ENCODE assay signal across 12 mouse cellular contexts in the genomic region with DNA sequence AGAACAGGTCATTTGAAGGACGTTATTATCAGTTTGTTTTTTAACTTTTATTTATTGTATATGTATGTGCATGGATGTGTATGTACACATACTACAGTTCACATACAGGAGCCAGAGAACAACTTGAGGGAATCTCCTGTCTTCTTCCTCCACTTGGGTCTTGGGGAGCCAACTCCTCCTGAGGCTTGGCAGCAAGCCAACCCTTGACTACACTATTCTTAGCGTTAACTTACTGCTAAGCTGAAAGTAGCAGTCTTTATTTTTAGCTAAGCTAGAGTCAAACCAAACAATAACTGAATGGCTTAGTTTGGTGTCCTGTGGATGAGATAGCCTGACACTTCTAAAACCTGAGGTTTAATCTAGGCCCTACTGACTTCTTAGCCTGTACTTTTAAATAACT.
A peak's percentile ranks its signal among the peaks of the same experiment; 100 is the strongest.
DNase-seq lines count a peak whose midpoint lies in the region; ATAC-seq and TF ChIP-seq lines count a peak whose summit lies in the region.
"Had no signal": no experiment of that assay in that cellular context is flagged by ENCODE, and none has a peak within 500 bp of the region (broad histone marks: within the 10 kb centered on the region; RNA-seq: fewer than 3 reads in every experiment).

No protein-coding gene starts in this region.

- no peaks in the 10 kb centered on the region for H3K9me3 ChIP-seq in hindbrain, embryonic 12.5 days (replicated peaks)
- H3K9me3 ChIP-seq: forebrain, embryonic 15.5 days; limb, embryonic 15.5 days had no signal

- no peak overlapping the region for H3K9ac ChIP-seq in hindbrain, embryonic 12.5 days
- H3K9ac ChIP-seq: forebrain, embryonic 15.5 days; limb, embryonic 15.5 days had no signal

- H3K36me3 ChIP-seq in hindbrain, embryonic 12.5 days, result no peaks in the 10 kb centered on the region
- H3K36me3 ChIP-seq: forebrain, embryonic 15.5 days; limb, embryonic 15.5 days had no signal

- peak overlapping the region; percentile 36; the same call in 1 of the 2 replicates for H3K27ac ChIP-seq in layer of hippocampus, adult 2 months
- H3K27ac ChIP-seq in hindbrain, embryonic 12.5 days, result no peak overlapping the region
- H3K27ac ChIP-seq: forebrain, embryonic 15.5 days; limb, embryonic 15.5 days had no signal

- DNase-seq in adrenal gland, postnatal 14 days, result peak; percentile 36
- DNase-seq in adrenal gland, adult 18-20 months (ENCODE audit: low spot score in 2 of 2), result no peak
- no peak for DNase-seq in layer of hippocampus, adult 2 months (ENCODE audit: low spot score in 2 of 2)
- DNase-seq in layer of hippocampus, postnatal 10 days (ENCODE audit: low spot score in 2 of 2), result no peak
- peak; percentile 15 to 17 for DNase-seq in heart, adult 9 months (ENCODE audit: low spot score in 2 of 2)
- DNase-seq in lung, postnatal 14 days, result peak; percentile 37
- DNase-seq: cerebellum, postnatal 36 days had no signal

- no peak overlapping the region for H3K4me2 ChIP-seq in hindbrain, embryonic 12.5 days (replicated peaks)
- H3K4me2 ChIP-seq: forebrain, embryonic 15.5 days; limb, embryonic 15.5 days had no signal

- 60% methylated on average over 2 of the region's 2 CpGs for WGBS in hindbrain, embryonic 12.5 days

- no peaks in the 10 kb centered on the region for H3K4me1 ChIP-seq in hindbrain, embryonic 12.5 days
- H3K4me1 ChIP-seq: forebrain, embryonic 15.5 days had no signal

- no peaks in the 10 kb centered on the region for H3K27me3 ChIP-seq in hindbrain, embryonic 12.5 days
- H3K27me3 ChIP-seq: forebrain, embryonic 15.5 days; limb, embryonic 15.5 days had no signal

- ATAC-seq in hindbrain, embryonic 12.5 days (ENCODE audit: low FRiP score), result no peak
- no peak for ATAC-seq in monocyte, adult 5-6 weeks (replicated peaks; ENCODE audit: insufficient number of reproducible peaks, low FRiP score, low TSS enrichment, poor library complexity, severe bottlenecking)
- ATAC-seq: forebrain, embryonic 15.5 days; inflammation-experienced regulatory T-cells, adult 6 months had no signal

- TF ChIP-seq CTCF in layer of hippocampus, adult 2 months (conservative IDR thresholded peaks at IDR 0.05), result no peak

- H3K4me3 ChIP-seq in layer of hippocampus, adult 2 months, result no peak overlapping the region
- no peak overlapping the region for H3K4me3 ChIP-seq in hindbrain, embryonic 12.5 days
- H3K4me3 ChIP-seq: forebrain, embryonic 15.5 days; limb, embryonic 15.5 days had no signal

Comparison
In these comparisons a context has a peak if more than half of its experiments do, and no peak if none do; other contexts are left out.
1. DNase-seq: peak in adrenal gland, postnatal 14 days (single experiment), heart, adult 9 months (2 of 2) and lung, postnatal 14 days (single experiment); none in adrenal gland, adult 18-20 months (0 of 2), layer of hippocampus, adult 2 months (0 of 2) and layer of hippocampus, postnatal 10 days (0 of 2).